Mouse (Mus musculus) urinary bladder, postnatal 14 days (tissue): ENCODE data around the gene Gipc3.

Experiments
- DNase-seq: peaks from one replicate; pipeline ENCODE4 v3.0.0; 2021; ENCODE audit warnings: low spot score

Gipc3 gene

DNA sequence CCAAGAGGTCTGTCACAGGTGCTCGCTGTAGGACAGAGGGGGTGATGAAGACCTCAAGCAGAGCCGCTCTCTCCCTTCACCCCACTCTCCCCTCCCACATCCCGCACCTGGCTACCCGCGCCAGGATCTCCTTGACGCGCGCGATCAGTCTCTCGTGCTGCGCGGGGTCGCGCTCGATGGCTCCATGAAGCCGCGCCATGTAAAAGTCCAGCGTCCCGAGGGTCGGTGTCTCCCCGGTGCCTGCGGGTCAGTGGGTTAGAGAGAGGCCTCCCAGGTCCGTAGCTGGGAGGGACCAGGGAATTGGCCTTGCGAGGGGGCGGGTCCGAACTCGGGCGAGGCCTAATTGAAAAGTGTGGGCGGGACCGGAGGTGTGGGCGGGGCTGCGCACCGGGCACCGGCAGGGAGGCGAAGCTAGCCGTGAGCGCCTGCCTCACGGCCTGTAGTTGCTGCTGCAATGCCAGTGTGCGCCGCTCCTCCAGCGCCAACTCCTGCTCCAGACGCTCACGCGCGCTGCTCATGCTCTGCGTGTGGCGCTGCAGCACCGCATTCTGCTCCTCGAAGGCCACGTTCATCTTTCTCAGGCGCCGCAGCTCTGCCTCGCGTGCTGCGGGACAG lies 3.5 kb upstream of the Gipc3 start:
- peak; percentile 77 for DNase-seq

GRCm38 (mm10) chr10:81345162-81345534 lies 2.1 kb upstream of the Gipc3 start:
- DNase-seq: no peak

- DNase-seq: no peak
Observed at GRCm38 (mm10) chr10:81344421-81345161, 1.5 kb upstream of the Gipc3 start.

GRCm38 (mm10) chr10:81341333-81341949 lies 1.6 kb downstream of the Gipc3 start:
- peak; percentile 70 for DNase-seq

DNA sequence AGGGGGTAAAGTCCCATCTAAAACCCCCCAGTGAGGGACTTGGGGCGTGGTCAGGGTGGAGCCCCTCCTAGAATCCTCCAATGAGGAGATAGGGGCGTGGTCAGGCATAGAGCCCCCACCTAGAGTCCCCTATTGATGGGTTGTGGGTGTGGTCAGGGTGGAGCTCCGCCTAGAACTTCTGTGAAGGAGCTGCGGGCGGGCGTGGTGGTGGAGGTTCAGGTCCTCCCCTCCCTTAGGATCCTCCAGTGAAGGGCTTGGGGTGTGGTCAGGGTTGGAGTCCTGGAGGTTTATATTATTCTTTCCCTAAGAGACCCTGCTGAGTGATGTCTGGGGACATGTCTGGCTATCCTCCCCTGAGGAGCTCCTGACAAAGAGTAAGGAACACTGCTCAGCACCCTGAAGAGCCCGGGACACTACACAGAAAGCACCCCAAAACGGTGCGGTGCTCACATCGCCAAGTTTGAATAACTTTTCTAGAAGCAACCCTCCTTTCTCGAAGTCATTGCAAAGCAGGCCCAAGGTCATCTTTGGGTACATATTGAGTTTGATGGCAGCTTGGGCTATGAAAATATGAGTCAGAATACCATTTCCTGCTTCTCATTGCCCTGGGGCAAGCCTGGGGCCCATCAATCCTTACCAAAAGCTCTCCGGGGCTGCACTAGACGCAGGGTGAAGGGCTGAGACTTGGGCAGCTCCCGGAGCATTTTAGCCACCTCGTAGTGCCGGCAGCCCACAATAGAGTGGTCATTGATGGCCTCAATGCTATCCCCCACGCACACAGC lies 2.3 kb downstream of the Gipc3 start:
- no peak for DNase-seq

- no peak for DNase-seq
Observed at GRCm38 (mm10) chr10:81336558-81336957, 6.5 kb downstream of the Gipc3 start.

GRCm38 (mm10) chr10:81335393-81336340 lies 7.4 kb downstream of the Gipc3 start:
- DNase-seq: no peak

DNA sequence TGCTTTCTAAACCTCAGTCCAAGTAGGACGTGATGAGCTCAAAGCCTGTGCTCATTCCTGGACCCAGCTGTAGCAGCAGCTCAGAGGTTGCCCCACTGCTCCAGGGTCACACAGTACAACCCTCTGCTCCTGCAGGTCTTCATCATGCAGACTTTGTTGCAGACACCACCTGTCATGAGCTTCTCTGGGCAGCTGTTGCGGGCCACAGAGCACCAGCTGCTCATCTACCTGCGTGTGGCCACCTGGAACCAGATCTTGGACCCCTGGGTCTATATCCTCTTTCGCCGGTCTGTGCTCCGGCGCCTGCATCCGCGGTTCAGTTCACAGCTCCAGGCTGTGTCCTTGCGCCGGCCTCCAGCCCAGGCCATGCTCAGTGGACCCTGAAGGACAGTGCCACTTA lies 8.7 kb downstream of the Gipc3 start:
- DNase-seq: no peak

GRCm38 (mm10) chr10:81332277-81332676 lies 10.8 kb downstream of the Gipc3 start:
- no peak for DNase-seq

DNA sequence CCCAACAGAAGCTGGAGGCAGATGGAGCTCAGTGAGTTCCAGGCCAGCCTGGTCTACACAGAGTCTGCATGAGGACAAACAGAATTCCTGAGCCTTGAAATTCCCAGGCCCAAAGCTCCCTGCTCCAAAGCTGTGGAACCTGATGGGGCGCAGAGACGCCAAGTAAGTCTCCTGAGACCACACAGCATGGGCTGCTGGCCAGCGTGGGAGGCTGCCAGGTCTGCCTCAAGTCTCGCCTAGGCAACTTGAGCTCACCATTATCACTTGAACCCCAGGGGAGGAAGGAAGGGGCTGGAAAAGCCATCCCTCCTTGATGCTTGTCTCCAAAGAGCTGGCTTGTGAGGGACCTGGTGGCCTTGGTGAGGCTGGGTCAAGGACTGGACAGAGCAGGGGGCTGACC lies 13.1 kb downstream of the Gipc3 start:
- no peak for DNase-seq

GRCm38 (mm10) chr10:81329194-81329975 lies 13.7 kb downstream of the Gipc3 start:
- DNase-seq: peak; percentile 57

GRCm38 (mm10) chr10:81328386-81328785 lies 14.7 kb downstream of the Gipc3 start, which contains the start of gene Tbxa2r:
Gene Tbxa2r, plus strand, starts transcription at chr10:81328731.
- no peak for DNase-seq

- no peak for DNase-seq
Observed at GRCm38 (mm10) chr10:81327959-81328358, 15.1 kb downstream of the Gipc3 start.

DNA sequence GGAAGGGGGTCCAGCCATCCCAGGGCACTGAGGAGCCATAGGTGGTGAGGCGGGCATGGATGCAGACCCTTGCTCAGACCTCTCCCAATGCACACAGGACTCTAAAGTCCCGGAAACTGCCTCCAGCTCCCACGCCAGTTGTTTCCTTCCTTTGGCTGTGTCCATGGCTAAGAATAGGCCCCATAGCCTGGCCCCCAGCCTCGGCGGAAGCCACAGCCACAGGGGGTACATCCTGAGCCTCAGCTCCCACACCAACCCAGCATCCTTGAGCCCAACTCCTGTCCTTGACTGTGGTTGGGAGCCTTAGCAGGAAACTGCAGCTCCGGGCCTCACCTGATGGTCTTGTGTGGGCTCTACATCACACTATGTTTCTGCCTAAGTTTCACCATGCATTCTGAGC lies 16.2 kb downstream of the Gipc3 start:
- no peak for DNase-seq

GRCm38 (mm10) chr10:81325781-81326180 lies 17.3 kb downstream of the Gipc3 start:
- DNase-seq: no peak

DNA sequence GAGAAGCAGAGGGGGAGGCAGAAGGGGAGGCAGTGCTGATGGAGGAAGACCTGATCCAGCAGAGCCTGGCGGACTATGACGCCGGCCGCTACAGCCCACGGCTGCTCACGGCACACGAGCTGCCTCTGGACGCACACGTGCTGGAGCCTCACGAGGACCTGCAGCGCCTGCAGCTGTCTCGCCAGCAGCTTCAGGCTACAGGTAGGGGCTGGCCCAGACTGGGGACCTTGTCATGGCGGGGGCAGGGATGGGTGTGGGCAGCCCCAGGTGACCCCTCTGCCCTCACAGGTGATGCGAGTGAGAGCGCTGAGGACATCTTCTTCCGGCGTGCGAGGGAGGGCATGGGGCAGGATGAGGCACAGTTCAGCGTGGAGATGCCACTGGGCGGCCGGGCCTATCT lies 17.9 kb downstream of the Gipc3 start:
- DNase-seq: no peak

DNA sequence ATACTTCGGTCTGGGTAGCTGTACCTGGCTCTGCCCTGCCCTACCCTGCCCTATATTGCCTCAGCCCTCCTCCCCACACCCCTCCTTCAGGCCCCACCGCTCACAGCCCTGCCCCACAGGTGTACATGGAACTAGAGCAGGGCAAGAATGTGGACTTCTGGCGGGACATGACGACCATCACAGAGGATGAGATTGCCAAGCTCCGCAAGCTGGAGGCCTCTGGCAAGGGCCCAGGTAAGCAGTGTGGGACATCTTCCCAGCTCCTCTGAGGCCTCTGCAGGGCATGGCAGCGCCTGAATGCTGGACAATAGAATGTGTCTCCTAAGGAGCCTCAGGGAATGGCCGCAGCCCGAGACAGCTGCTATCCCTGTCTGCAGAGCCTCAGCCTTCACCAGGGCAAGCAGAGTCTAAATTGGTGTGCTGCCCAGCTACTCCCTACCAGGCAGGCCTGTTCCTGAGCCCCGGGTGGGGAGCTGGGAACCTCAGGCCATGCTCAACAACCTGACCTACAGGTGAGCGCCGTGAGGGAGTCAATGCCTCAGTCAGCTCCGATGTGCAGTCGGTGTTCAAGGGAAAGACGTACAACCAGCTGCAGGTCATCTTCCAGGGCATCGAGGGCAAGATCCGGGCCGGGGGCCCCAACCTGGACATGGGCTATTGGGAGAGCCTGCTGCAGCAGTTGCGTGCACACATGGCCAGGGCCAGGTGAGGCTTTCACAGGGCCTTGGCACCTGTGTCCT lies 19.1 kb downstream of the Gipc3 start:
- no peak for DNase-seq

DNA sequence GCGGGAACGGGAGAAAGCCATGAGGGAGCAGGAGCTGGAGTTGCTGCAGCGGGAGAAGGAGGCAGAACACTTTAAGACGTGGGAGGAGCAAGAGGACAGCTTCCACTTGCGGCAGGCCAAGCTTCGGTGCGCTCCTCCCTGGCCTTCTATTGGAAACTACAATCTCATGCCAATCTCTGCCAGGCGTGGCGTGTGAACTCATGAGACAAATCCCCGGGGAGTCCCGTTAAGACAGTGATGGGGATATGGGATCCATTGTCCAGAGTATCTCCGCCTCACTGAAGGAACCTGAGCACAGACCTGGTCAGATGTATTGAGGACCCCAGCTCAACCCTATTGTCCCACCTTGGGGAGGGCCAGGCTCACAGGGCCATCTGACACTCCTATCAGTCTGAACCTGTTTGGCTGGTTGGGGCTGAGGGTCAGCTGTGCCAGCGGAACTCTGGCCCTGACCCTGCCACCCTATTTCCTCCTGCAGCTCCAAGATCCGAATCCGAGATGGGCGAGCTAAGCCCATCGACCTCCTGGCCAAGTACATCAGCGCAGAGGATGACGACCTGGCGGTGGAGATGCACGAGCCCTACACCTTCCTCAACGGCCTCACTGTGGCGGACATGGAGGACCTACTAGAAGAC lies 19.8 kb downstream of the Gipc3 start:
- no peak for DNase-seq

DNA sequence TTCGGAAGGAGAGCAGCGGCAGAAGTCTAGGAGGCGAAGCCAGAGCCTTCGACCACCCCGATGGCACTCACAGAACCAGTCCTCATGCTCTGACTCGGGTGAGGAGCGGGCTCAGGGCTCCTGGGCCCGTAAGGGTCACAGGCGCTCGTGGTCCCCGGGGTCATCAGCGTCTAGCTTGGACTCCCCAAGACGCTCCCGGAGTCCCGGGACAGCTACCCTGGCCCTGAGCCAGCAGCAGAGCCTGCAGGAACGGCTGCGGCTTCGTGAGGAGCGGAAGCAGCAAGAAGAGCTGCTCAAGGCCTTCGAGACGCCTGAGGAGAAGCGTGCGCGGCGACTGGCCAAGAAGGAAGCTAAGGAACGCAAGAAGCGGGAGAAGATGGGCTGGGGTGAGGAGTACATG lies 20.6 kb downstream of the Gipc3 start:
- DNase-seq: no peak
